Mouse (Mus musculus): Measurements from ENCODE around the gene Rnf207. TPM values are rescaled to one million over a fixed set of nuclear protein-coding genes. Genes with fewer than 3 reads are reported as not detected.

Gene Rnf207
- polyA plus RNA-seq, 1 experiment from 2014 or later = 0.23 TPM

- no peak overlapping the region for H3K4me3 ChIP-seq (replicated peaks)
- no peaks in the 10 kb centered on the region for H3K9me3 ChIP-seq (replicated peaks)
- ATAC-seq (ENCODE audit: insufficient number of reproducible peaks, low FRiP score, low TSS enrichment, low read depth) = peak; percentile 12; the same call in 1 of the 2 replicates
- no peak overlapping the region for H3K4me2 ChIP-seq (replicated peaks)
- no peak overlapping the region for H3K9ac ChIP-seq
- no peaks in the 10 kb centered on the region for H3K36me3 ChIP-seq
- peaks cover 9% of the 10 kb centered on the region; the same call in 1 of the 2 replicates for H3K4me1 ChIP-seq
- WGBS = 46% methylated on average over 7 of the region's 7 CpGs
- peaks cover 56% of the 10 kb centered on the region for H3K27me3 ChIP-seq
- no peak overlapping the region for H3K27ac ChIP-seq (replicated peaks)
Observed at GRCm38 (mm10) chr4:152345120-152345889, 26.5 kb upstream of the Rnf207 start.

GRCm38 (mm10) chr4:152344651-152345050 is 25.9 kb upstream of the Rnf207 start:
- Histone ChIP-seq H3K27ac (replicated peaks) (no peak overlapping the region), H3K27me3 (peaks cover 57% of the 10 kb centered on the region), H3K4me3 (replicated peaks) (no peak overlapping the region), H3K9me3 (replicated peaks) (no peaks in the 10 kb centered on the region), H3K4me1 (peaks cover 10% of the 10 kb centered on the region), H3K36me3 (no peaks in the 10 kb centered on the region), H3K9ac (no peak overlapping the region), H3K4me2 (replicated peaks) (no peak overlapping the region)
- ATAC-seq (ENCODE audit: insufficient number of reproducible peaks, low FRiP score, low TSS enrichment, low read depth) = no peak
- WGBS = 48% methylated on average over 7 of the region's 7 CpGs

GRCm38 (mm10) chr4:152343296-152343695 is 24.5 kb upstream of the Rnf207 start:
- Histone ChIP-seq H3K4me1 (peaks cover 23% of the 10 kb centered on the region), H3K27ac (replicated peaks) (no peak overlapping the region), H3K27me3 (peaks cover 59% of the 10 kb centered on the region), H3K9ac (no peak overlapping the region), H3K4me2 (replicated peaks) (no peak overlapping the region), H3K36me3 (no peaks in the 10 kb centered on the region), H3K9me3 (replicated peaks) (no peaks in the 10 kb centered on the region), H3K4me3 (replicated peaks) (no peak overlapping the region)
- ATAC-seq (ENCODE audit: insufficient number of reproducible peaks, low FRiP score, low TSS enrichment, low read depth) = no peak
- WGBS = 13% methylated on average over 5 of the region's 5 CpGs

- no peak overlapping the region for H3K9ac ChIP-seq
- 32% methylated on average over 15 of the region's 15 CpGs for WGBS
- no peaks in the 10 kb centered on the region for H3K9me3 ChIP-seq (replicated peaks)
- peaks cover 67% of the 10 kb centered on the region for H3K27me3 ChIP-seq
- no peak overlapping the region for H3K27ac ChIP-seq (replicated peaks)
- peaks cover 24% of the 10 kb centered on the region for H3K4me1 ChIP-seq
- H3K4me2 ChIP-seq (replicated peaks) = no peak overlapping the region
- ATAC-seq (ENCODE audit: insufficient number of reproducible peaks, low FRiP score, low TSS enrichment, low read depth) = no peak
- 0 out of 2 replicates have a peak, but pooled peaks cover 2% of the 10 kb centered on the region for H3K36me3 ChIP-seq
- no peak overlapping the region for H3K4me3 ChIP-seq (replicated peaks)
Observed at GRCm38 (mm10) chr4:152340584-152341284, 21.9 kb upstream of the Rnf207 start.

- peak overlapping the region; percentile 55 for H3K4me3 ChIP-seq (replicated peaks)
- peaks cover 67% of the 10 kb centered on the region for H3K27me3 ChIP-seq
- no peaks in the 10 kb centered on the region for H3K9me3 ChIP-seq (replicated peaks)
- no peak for ATAC-seq (ENCODE audit: insufficient number of reproducible peaks, low FRiP score, low TSS enrichment, low read depth)
- H3K27ac ChIP-seq (replicated peaks) = no peak overlapping the region
- peaks cover 16% of the 10 kb centered on the region for H3K36me3 ChIP-seq
- peaks cover 20% of the 10 kb centered on the region for H3K4me1 ChIP-seq
- 1% methylated on average over 25 of the region's 26 CpGs for whole genome bisulfite sequencing
- H3K9ac ChIP-seq = peak overlapping the region; percentile 29; the same call in 1 of the 2 replicates
- H3K4me2 ChIP-seq (replicated peaks) = peak overlapping the region; percentile 100
Observed at GRCm38 (mm10) chr4:152339293-152339790, 20.5 kb upstream of the Rnf207 start.

GRCm38 (mm10) chr4:152338419-152339292 is 19.9 kb upstream of the Rnf207 start, which contains the start of gene Chd5:
Gene Chd5 (plus strand): TSS chr4:152338651.
- H3K36me3 ChIP-seq = peaks cover 23% of the 10 kb centered on the region
- H3K4me1 ChIP-seq = peaks cover 20% of the 10 kb centered on the region
- WGBS = 1% methylated on average over 97 of the region's 120 CpGs
- no peak within 1 kb of the TSS for H3K27ac ChIP-seq (replicated peaks)
- peak within 1 kb of the TSS; percentile 55 for H3K4me3 ChIP-seq (replicated peaks)
- H3K9ac ChIP-seq = peak within 1 kb of the TSS; percentile 29
- ATAC-seq (ENCODE audit: insufficient number of reproducible peaks, low FRiP score, low TSS enrichment, low read depth) = no peak
- peak within 1 kb of the TSS; percentile 100 for H3K4me2 ChIP-seq (replicated peaks)
- H3K27me3 ChIP-seq = peaks cover 61% of the 10 kb centered on the region
- H3K9me3 ChIP-seq (replicated peaks) = no peaks in the 10 kb centered on the region

GRCm38 (mm10) chr4:152337772-152338171 is 19.0 kb upstream of the Rnf207 start:
- H3K27me3 ChIP-seq = peaks cover 52% of the 10 kb centered on the region
- ATAC-seq (ENCODE audit: insufficient number of reproducible peaks, low FRiP score, low TSS enrichment, low read depth) = no peak
- no peak overlapping the region for H3K4me2 ChIP-seq (replicated peaks)
- H3K9ac ChIP-seq = no peak overlapping the region
- peaks cover 32% of the 10 kb centered on the region for H3K36me3 ChIP-seq
- H3K27ac ChIP-seq (replicated peaks) = no peak overlapping the region
- H3K4me3 ChIP-seq (replicated peaks) = no peak overlapping the region
- H3K4me1 ChIP-seq = peaks cover 20% of the 10 kb centered on the region
- WGBS = 30% methylated on average over 6 of the region's 6 CpGs
- no peaks in the 10 kb centered on the region for H3K9me3 ChIP-seq (replicated peaks)

- Histone ChIP-seq H3K9ac (no peak overlapping the region), H3K27ac (replicated peaks) (no peak overlapping the region), H3K27me3 (peaks cover 18% of the 10 kb centered on the region), H3K4me3 (replicated peaks) (no peak overlapping the region), H3K4me2 (replicated peaks) (no peak overlapping the region), H3K4me1 (peaks cover 4% of the 10 kb centered on the region), H3K36me3 (peaks cover 74% of the 10 kb centered on the region), H3K9me3 (replicated peaks) (no peaks in the 10 kb centered on the region)
- WGBS = 93% methylated on average over 12 of the region's 12 CpGs
- ATAC-seq (ENCODE audit: insufficient number of reproducible peaks, low FRiP score, low TSS enrichment, low read depth) = no peak
Observed at GRCm38 (mm10) chr4:152333587-152333986, 14.8 kb upstream of the Rnf207 start.

GRCm38 (mm10) chr4:152332952-152333351 is 14.2 kb upstream of the Rnf207 start:
- Histone ChIP-seq H3K4me3 (replicated peaks) (no peak overlapping the region), H3K9ac (no peak overlapping the region), H3K4me2 (replicated peaks) (no peak overlapping the region), H3K36me3 (peaks cover 78% of the 10 kb centered on the region), H3K4me1 (no peaks in the 10 kb centered on the region), H3K9me3 (replicated peaks) (no peaks in the 10 kb centered on the region), H3K27me3 (peaks cover 13% of the 10 kb centered on the region), H3K27ac (replicated peaks) (no peak overlapping the region)
- WGBS = 30% methylated on average over 2 of the region's 2 CpGs
- ATAC-seq (ENCODE audit: insufficient number of reproducible peaks, low FRiP score, low TSS enrichment, low read depth) = peak; percentile 60; the same call in 1 of the 2 replicates

- no peaks in the 10 kb centered on the region for H3K27me3 ChIP-seq
- no peak overlapping the region for H3K4me2 ChIP-seq (replicated peaks)
- H3K9me3 ChIP-seq (replicated peaks) = no peaks in the 10 kb centered on the region
- H3K4me3 ChIP-seq (replicated peaks) = no peak overlapping the region
- H3K36me3 ChIP-seq = peaks cover 56% of the 10 kb centered on the region
- no peak for ATAC-seq (ENCODE audit: insufficient number of reproducible peaks, low FRiP score, low TSS enrichment, low read depth)
- no peak overlapping the region for H3K9ac ChIP-seq
- peaks cover 13% of the 10 kb centered on the region for H3K4me1 ChIP-seq
- WGBS = 74% methylated on average over 6 of the region's 6 CpGs
- no peak overlapping the region for H3K27ac ChIP-seq (replicated peaks)
Observed at GRCm38 (mm10) chr4:152328691-152329090, 9.9 kb upstream of the Rnf207 start.

All from embryonic facial prominence, embryonic 15.5 days (tissue).